18 mouse cellular contexts compared by ENCODE assay signal in genomic region chr7:68182773-68183172, GRCm38 (mm10).
A peak's percentile ranks its signal among the peaks of the same experiment; 100 is the strongest.
DNase-seq lines count a peak whose midpoint lies in the region; ATAC-seq lines count a peak whose summit lies in the region.
"Had no signal": no experiment of that assay in that cellular context is flagged by ENCODE, and none has a peak within 500 bp of the region (broad histone marks: within the 10 kb centered on the region; RNA-seq: fewer than 3 reads in every experiment).

No protein-coding gene starts in this region.

- no peak overlapping the region for H3K9ac ChIP-seq in hindbrain, embryonic 12.5 days
- H3K9ac ChIP-seq in hindbrain, embryonic 11.5 days (ENCODE audit: low read depth, low read length): no peak overlapping the region
- no peak overlapping the region for H3K9ac ChIP-seq in neural tube, embryonic 14.5 days (replicated peaks; ENCODE audit: low read depth, low read length)
- no peak overlapping the region for H3K9ac ChIP-seq in neural tube, embryonic 15.5 days (replicated peaks)
- H3K9ac ChIP-seq: embryonic facial prominence, embryonic 15.5 days; lung, embryonic 15.5 days had no signal

- ATAC-seq in hindbrain, embryonic 12.5 days (ENCODE audit: low FRiP score): peak; percentile 63; the same call in 1 of the 2 replicates
- ATAC-seq in hindbrain, embryonic 11.5 days (ENCODE audit: low FRiP score): no peak
- ATAC-seq in neural tube, embryonic 14.5 days (ENCODE audit: low read depth): no peak
- ATAC-seq in neural tube, embryonic 15.5 days (ENCODE audit: low FRiP score): no peak
- no peak for ATAC-seq in activated CD4-positive, CD25-positive, alpha-beta regulatory T cell, adult 4 months
- ATAC-seq: CD4-positive, CD25-positive, alpha-beta regulatory T cell, adult 4 months; intestine, postnatal 0 days had no signal

- no peak for DNase-seq in hindbrain, embryonic 11.5 days (ENCODE audit: low spot score)
- peak; percentile 31 to 35 for DNase-seq in kidney, postnatal 4 days
- no peak for DNase-seq in kidney, postnatal 25 days
- no peak for DNase-seq in T-cell, adult 2 months (ENCODE audit: low spot score)
- DNase-seq: adrenal gland, postnatal 25 days; cerebellum, adult 11-12 months; cerebellum, postnatal 25 days; layer of hippocampus, postnatal 36 days; thymus, postnatal 25 days had no signal

- H3K27ac ChIP-seq in hindbrain, embryonic 12.5 days: peak overlapping the region; percentile 55
- no peak overlapping the region for H3K27ac ChIP-seq in hindbrain, embryonic 11.5 days (ENCODE audit: low read depth, low read length)
- 0 out of 2 replicates have a peak overlapping the region, but pooled peaks have one; percentile 2 for H3K27ac ChIP-seq in neural tube, embryonic 14.5 days (ENCODE audit: low read depth, low read length)
- H3K27ac ChIP-seq in neural tube, embryonic 15.5 days (replicated peaks): no peak overlapping the region
- H3K27ac ChIP-seq: embryonic facial prominence, embryonic 15.5 days; layer of hippocampus, adult 2 months; lung, embryonic 15.5 days had no signal

- no peaks in the 10 kb centered on the region for H3K27me3 ChIP-seq in hindbrain, embryonic 12.5 days
- H3K27me3 ChIP-seq in hindbrain, embryonic 11.5 days (ENCODE audit: control insufficient read depth, insufficient read depth, low read length): no peaks in the 10 kb centered on the region
- no peaks in the 10 kb centered on the region for H3K27me3 ChIP-seq in neural tube, embryonic 14.5 days (ENCODE audit: control insufficient read depth, insufficient read depth, low read length)
- no peaks in the 10 kb centered on the region for H3K27me3 ChIP-seq in neural tube, embryonic 15.5 days (replicated peaks)
- H3K27me3 ChIP-seq: embryonic facial prominence, embryonic 15.5 days; lung, embryonic 15.5 days had no signal

- no peaks in the 10 kb centered on the region for H3K9me3 ChIP-seq in hindbrain, embryonic 12.5 days (replicated peaks)
- H3K9me3 ChIP-seq in hindbrain, embryonic 11.5 days (ENCODE audit: control insufficient read depth, low read length): no peaks in the 10 kb centered on the region
- H3K9me3 ChIP-seq in neural tube, embryonic 14.5 days (ENCODE audit: control insufficient read depth, low read length): no peaks in the 10 kb centered on the region
- no peaks in the 10 kb centered on the region for H3K9me3 ChIP-seq in neural tube, embryonic 15.5 days (replicated peaks)
- H3K9me3 ChIP-seq: embryonic facial prominence, embryonic 15.5 days; lung, embryonic 15.5 days had no signal

- H3K4me1 ChIP-seq in hindbrain, embryonic 12.5 days: peaks cover 12% of the 10 kb centered on the region; the same call in 1 of the 2 replicates
- H3K4me1 ChIP-seq in hindbrain, embryonic 11.5 days (replicated peaks; ENCODE audit: control insufficient read depth, insufficient read depth, low read length): no peaks in the 10 kb centered on the region
- H3K4me1 ChIP-seq in neural tube, embryonic 14.5 days (ENCODE audit: control insufficient read depth, insufficient read depth, low read length): no peaks in the 10 kb centered on the region
- H3K4me1 ChIP-seq in neural tube, embryonic 15.5 days: no peaks in the 10 kb centered on the region
- H3K4me1 ChIP-seq: embryonic facial prominence, embryonic 15.5 days had no signal

- no peak overlapping the region for H3K4me2 ChIP-seq in hindbrain, embryonic 12.5 days (replicated peaks)
- H3K4me2 ChIP-seq in hindbrain, embryonic 11.5 days (replicated peaks; ENCODE audit: low read depth, low read length): no peak overlapping the region
- no peak overlapping the region for H3K4me2 ChIP-seq in neural tube, embryonic 14.5 days (ENCODE audit: low read depth, low read length)
- no peak overlapping the region for H3K4me2 ChIP-seq in neural tube, embryonic 15.5 days
- H3K4me2 ChIP-seq: embryonic facial prominence, embryonic 15.5 days; lung, embryonic 15.5 days had no signal

- H3K36me3 ChIP-seq in hindbrain, embryonic 12.5 days: peaks cover 36% of the 10 kb centered on the region
- H3K36me3 ChIP-seq in hindbrain, embryonic 11.5 days (ENCODE audit: control insufficient read depth, insufficient read depth, low read length): no peaks in the 10 kb centered on the region
- H3K36me3 ChIP-seq in neural tube, embryonic 14.5 days (ENCODE audit: control insufficient read depth, insufficient read depth, low read length): peaks cover 17% of the 10 kb centered on the region; the same call in 1 of the 2 replicates
- peaks cover 29% of the 10 kb centered on the region for H3K36me3 ChIP-seq in neural tube, embryonic 15.5 days

- WGBS in hindbrain, embryonic 12.5 days: 78% methylated on average over 6 of the region's 6 CpGs
- 83% methylated on average over 6 of the region's 6 CpGs for WGBS in hindbrain, embryonic 11.5 days
- 73% methylated on average over 6 of the region's 6 CpGs for WGBS in neural tube, embryonic 14.5 days
- WGBS in neural tube, embryonic 15.5 days: 78% methylated on average over 6 of the region's 6 CpGs

- no peak overlapping the region for H3K4me3 ChIP-seq in hindbrain, embryonic 12.5 days
- no peak overlapping the region for H3K4me3 ChIP-seq in hindbrain, embryonic 11.5 days (ENCODE audit: low read depth, low read length)
- H3K4me3 ChIP-seq in neural tube, embryonic 14.5 days (ENCODE audit: low read depth, low read length): no peak overlapping the region
- H3K4me3 ChIP-seq in neural tube, embryonic 15.5 days (replicated peaks): no peak overlapping the region
- H3K4me3 ChIP-seq: embryonic facial prominence, embryonic 15.5 days; layer of hippocampus, adult 2 months; lung, embryonic 15.5 days had no signal

Comparison
In these comparisons a context has a peak if more than half of its experiments do, and no peak if none do; other contexts are left out.
1. H3K27ac ChIP-seq: peak in hindbrain, embryonic 12.5 days (single experiment) and neural tube, embryonic 14.5 days (single experiment); none in hindbrain, embryonic 11.5 days (single experiment) and neural tube, embryonic 15.5 days (single experiment).
2. DNase-seq: peak in kidney, postnatal 4 days (2 of 2); none in hindbrain, embryonic 11.5 days (single experiment), kidney, postnatal 25 days (0 of 2) and T-cell, adult 2 months (single experiment).